Mouse (Mus musculus): ENCODE measurements around the gene Tacc3.
A peak's percentile ranks its signal among the peaks of the same experiment; 100 is the strongest.

The Tacc3 gene

DNA sequence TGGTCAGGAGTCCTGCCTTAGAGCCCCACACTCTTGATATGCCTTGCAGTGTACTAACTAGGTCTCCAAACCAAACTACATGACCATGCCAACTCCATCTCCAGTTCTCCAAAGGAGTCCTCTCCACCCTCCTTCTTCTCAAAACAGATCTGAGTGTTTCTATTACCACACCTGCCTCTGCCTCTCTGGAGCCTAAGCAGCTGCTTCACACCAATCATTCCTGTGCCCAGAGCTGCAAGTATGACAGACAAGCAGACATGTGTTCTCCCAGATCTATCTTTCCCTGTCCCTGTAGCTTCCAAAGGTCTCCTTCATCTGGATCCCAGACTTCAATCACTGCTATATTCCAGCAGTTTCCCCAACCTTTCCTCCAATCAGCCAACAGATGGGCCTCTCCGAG lies 1.2 kb upstream of the Tacc3 start:
- no peak for DNase-seq

DNA sequence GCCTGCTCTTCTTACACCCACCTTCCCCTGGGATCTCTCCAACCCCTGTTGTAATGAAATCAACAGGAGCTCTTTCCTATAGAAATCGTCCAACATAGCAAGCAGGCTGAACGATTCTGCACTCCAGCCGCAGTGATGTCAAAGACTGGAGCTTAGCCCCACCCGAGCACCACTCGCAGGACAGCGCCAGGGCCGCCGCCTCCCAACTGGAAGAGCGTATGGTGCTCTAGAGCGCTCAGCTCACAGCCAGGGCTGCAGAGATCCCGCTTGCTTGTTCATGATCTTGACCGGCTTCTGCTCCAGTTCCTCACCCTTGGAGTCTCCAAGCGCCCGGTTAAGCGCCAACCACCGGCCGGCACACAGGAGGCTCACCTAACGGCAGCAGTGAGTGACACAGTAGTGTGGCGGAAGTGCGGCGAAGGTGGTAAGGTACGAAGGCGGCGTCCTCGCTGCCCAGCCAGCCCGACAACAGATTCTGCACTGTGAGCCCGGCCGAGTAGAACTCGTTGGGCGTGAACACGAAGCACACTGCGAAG lies 609 bp upstream of the Tacc3 start:
- DNase-seq, result no peak

DNA sequence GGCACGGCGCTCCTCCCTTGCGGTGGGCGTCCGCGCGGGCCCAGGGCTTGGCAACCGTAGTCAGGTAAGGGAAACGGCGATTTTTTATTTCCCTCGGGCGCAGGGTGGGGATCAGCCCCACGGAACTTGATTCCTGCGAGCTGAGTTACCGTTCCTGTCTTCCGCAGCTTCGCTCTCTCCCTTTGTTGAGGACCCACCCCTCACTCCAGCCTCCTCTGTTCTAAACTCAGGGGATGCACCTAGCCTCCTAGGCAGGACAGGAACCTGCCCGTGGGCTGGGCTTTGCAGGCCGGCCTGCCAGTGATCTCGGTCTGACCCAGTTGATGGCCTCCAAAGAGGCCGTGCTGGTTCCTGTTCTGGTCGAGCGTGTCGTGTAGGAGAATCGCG lies 729 bp downstream of the Tacc3 start:
- no peak for DNase-seq

DNA sequence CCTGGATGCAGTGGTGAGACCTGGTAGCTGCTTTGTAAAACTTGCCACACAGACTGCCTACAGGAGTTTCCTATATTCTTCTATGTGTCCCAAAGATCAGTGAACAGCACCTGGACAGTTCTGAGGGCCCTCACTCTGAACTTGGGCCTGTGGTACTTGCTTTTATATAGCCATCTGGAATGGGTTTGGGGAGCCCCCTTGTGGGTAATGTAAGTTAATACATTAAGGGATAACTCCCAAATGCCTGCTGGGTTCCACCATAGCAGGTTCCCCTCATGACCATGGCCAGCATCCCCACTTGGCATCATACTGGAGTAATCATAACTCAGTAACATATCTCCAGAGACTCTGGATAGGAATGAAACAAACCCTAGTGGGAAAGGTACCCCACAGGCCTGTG lies 10.3 kb downstream of the Tacc3 start:
- peak in 1 of 2 experiments; percentile 24 for DNase-seq

DNA sequence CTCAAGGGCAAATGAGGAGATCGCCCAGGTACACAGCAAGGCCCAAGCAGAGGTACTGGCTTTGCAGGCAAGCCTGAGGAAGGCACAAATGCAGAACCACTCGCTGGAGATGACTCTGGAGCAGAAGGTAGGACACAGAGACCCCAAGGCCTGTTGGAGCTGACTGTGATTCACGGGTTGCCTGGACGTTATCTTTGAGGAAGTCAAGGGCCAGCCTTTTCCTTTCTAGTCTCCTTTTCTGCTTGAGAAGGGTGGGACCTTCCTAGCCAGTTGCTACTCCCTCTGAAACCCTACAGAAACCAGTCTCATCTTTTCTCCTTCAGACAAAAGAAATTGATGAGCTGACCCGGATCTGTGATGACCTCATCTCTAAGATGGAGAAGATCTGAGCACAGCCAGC lies 13.7 kb downstream of the Tacc3 start:
- no peak for DNase-seq

- peak in 1 of 2 experiments; percentile 44 for DNase-seq
Observed at GRCm38 (mm10) chr5:33674439-33674838, 16.5 kb downstream of the Tacc3 start.

DNA sequence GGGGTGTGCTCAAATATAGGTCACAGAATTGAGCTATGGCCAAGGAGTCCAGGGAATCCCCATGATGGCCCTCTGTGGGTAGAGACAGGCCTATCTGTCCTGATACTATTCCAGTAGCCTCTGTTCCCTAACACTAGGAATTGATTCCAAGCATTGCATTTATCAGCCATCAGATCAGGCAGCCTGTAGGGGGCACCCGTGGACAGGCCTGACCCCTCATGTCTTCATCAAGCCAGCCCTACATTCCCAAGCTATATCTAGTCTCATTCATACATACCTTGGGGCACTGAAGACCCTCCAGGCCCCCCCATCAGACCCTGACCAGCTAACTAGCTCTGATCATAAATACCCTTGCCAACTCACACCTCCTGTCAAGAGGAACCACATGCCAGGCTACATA lies 18.0 kb downstream of the Tacc3 start:
- peak; percentile 46 to 72 for DNase-seq

DNA sequence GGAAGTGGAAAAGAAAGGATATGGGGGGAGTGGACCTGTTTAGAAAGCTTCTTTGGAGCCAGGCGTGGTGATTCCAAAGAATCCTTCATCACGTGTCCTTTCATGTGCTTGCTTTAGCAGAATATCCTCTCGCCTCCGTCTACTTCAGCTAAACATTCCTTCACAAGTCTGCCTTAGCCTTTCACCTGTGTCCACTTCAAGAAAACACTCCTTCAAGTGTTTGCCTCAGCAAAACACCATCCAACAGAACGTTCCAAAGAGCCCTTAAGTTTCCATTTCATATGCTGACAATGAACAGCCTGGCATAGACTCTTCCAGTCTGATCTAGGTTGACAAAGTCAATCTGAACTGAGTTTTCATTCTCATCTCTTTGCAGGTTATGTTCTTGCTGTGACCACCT lies 20.3 kb downstream of the Tacc3 start:
- DNase-seq, result no peak

DNA sequence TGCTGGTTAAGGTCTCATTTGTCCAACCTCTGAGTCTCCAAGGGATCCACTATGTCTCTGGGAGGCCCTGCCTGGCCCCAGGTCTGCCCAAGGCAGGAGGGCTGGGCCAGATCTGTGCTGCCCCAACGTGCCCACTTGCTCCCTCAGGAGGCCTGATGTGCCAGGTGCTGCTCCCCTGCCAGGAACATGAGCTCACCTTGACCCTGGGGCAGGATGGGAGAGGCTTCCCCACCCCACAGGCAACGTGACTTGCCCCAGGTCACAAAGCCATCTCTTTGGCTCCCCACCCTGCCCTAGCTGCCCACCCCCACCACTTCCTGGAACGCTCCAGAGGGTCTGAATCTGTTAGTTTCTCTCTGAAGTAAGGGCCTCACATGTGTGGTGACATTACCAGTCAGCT lies 23.1 kb downstream of the Tacc3 start:
- DNase-seq, result no peak

GRCm38 (mm10) chr5:33681611-33682388 lies 23.9 kb downstream of the Tacc3 start:
- no peak for DNase-seq

GRCm38 (mm10) chr5:33682963-33683362 lies 25.0 kb downstream of the Tacc3 start:
- no peak for DNase-seq

GRCm38 (mm10) chr5:33683897-33684652 lies 26.1 kb downstream of the Tacc3 start:
- peak in 1 of 2 experiments; percentile 37 for DNase-seq

DNA sequence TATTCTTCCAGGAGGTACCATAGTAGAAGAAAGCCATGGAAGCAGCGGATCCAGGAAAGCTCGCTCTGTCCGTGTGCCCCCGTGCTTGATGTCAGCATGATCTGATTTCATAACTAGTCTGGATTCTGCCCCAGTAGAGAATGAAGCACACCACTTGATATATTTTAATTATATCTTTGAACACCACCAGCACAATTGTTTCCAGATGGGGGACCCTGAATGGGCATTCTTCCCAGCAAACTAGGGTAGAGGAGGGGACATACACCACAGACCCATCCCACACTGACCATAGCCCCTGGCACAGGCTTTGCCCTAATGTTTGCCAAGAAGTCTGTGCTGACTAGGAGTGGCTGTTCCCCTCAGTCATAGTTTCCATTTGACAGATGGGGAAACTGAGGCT lies 27.0 kb downstream of the Tacc3 start:
- no peak for DNase-seq

GRCm38 (mm10) chr5:33687142-33687541 lies 29.2 kb downstream of the Tacc3 start:
- DNase-seq, result no peak

DNA sequence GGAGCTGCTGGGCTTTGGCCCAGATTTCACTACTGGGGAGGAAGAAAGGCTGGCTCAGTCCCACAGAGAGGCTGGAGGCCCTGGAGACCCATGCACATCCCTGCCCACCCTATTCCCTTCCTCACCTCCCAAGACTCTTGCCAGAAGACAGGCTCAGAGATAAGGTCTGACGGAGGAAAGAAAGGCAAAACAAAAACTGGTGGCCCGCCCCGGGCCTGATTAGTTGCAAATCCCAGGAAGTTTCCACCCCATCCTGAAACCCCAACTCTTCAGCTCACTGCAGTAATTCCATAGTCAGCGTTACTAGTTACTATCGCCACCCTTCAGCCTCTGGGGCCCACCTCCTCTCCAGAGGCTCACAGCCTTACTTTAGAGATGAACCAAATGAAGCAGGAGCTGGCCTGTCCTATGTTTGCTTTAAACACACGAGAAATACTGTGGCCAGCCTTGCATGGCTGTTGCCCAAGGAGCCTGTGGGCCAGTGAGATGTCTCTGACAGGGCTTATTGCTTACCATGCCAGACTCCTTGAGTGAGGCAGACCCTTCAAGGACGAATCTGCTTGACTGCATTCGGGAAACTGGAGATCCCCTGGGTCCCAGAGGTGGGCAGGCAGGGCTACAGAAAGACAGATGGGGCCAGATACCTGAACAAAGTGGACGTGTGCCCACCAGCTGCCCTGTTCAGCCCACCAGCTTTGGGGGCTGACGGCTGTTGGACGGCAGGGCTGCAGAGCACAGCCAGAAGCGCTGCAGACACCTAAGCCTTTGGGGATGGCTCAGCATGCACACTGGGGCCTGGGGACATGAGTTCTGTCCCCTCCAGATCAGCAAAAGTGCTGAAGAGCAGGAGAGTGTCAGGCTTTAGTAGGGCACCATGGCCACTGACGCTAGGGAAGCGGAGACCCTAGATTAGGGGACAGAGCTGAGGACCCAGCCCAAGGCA lies 30.6 kb downstream of the Tacc3 start:
- DNase-seq, result no peak

- DNase-seq, result no peak
Observed at GRCm38 (mm10) chr5:33689221-33689844, 31.4 kb downstream of the Tacc3 start.

- no peak for DNase-seq
Observed at GRCm38 (mm10) chr5:33689852-33690645, 32.1 kb downstream of the Tacc3 start.

DNA sequence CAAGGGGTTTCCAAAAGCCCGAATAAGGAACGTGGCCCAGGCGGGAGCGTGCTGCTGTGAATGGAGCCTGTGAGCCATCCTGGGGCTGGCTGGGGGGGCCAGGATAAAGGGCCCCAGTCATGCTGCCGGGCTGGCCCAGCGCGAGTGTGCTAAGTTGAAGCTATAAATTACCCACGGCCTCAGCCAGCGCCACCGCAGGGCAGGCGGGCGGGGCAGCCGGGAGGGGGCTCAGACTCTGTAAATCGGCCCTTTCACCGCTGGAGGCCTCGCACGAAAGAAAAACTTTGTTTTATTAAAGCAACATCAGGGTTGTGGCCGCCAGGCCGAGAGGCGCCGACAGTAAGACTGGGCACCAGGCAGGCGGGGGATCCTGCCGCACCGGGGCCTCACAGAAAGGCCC lies 34.5 kb downstream of the Tacc3 start:
- DNase-seq, result no peak

DNA sequence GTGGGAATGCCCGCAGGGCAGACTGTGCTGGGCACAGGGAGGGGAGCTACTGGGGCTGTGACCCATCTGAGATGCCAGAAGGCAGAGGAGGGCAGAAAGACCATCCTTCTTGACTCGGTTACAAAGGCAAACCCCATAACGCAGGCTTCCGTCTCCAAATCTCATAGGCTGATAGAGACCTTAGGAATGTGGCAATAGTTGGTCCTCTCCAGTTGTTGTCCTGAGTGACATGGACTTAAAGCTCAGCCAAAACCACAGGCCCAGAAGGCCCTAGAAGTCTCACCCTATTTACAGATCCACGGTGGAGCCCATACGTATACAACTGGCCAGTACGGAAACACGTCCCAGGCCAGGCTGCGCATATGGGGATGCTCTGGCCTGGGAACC lies 36.5 kb downstream of the Tacc3 start:
- DNase-seq, result no peak

- no peak for DNase-seq
Observed at GRCm38 (mm10) chr5:33694848-33695717, 37.2 kb downstream of the Tacc3 start.

- DNase-seq, result no peak
Observed at GRCm38 (mm10) chr5:33695718-33696121, 37.8 kb downstream of the Tacc3 start.

Data from cerebellum, postnatal 25 days (tissue).